Mouse (Mus musculus): ENCODE results near the gene Chn1.
"Not testable (repeated sequence)": the region's sequence is repeated elsewhere in the genome, so short reads cannot be mapped to it uniquely, and the experiment has no call there.

Gene Chn1

GRCm38 (mm10) chr2:73774786-73775682 is at the start of gene Chn1:
Chn1 (minus strand) TSS chr2:73775346.
- peak; percentile 41 for DNase-seq (ENCODE audit: low spot score)

DNA sequence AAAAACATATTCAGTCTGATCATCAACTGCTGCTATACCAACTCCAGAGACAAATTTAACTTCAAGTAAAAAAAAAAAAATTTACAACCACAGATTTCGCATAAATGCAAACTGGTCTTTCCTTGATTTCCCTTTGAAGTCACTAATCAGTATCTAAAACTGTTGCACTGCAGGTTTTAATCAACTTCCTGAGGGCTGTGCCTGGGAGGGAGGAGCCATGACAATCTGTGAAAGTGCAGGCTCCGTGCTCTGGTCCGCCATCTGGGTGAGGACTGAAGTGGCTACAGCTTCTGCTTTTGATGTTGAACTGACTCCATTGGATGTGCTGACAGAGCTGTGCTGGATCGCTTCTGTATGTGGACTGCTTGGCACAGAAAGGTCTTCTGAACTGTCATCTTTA is 43.6 kb upstream of the Chn1 start:
- DNase-seq (ENCODE audit: low spot score), result no peak

- no peak for DNase-seq (ENCODE audit: low spot score)
These were observed 32.5 kb upstream of the Chn1 start for GRCm38 (mm10) chr2:73807609-73808008.

DNA sequence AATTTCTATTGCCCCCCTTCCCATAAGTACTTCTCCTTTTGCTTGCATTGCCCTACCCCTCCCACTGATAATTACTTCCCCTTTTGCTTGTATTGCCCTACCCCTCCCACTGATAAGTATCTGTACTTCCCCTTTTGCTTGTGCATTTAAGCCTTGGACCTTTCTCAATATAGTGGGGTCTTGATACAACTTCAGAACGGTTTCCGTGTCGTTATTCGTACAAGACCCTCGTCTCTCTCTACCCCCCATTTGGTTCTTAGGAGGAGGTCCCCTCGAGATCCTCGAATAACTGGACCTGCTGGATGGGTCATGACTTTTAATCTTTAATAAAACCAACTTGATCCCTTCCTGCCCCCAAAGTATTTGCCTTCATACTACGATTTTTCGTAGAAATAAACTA is 25.0 kb upstream of the Chn1 start:
- not testable (repeated sequence) for DNase-seq (ENCODE audit: low spot score)

DNA sequence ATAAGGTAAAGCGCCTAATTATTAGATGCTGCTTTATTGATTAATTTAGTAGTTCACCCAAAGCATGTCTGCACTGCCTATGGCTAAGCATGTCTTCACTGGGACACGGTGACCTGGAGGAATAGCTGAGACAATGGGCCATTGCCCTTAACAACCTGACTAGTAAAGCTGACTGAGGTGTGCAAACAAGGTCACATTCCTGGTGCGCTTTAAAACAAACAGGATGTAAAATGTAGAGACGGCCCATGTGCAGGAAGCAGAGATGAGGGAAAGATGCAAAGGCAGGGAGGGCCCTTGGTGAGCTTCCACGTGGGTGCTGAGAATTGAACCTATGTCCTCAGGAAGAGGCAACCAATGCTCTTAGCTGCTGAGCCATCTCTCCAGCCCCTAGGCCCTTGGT is 23.6 kb upstream of the Chn1 start:
- no peak for DNase-seq (ENCODE audit: low spot score)

GRCm38 (mm10) chr2:73798136-73798535 is 23.0 kb upstream of the Chn1 start:
- no peak for DNase-seq (ENCODE audit: low spot score)

DNA sequence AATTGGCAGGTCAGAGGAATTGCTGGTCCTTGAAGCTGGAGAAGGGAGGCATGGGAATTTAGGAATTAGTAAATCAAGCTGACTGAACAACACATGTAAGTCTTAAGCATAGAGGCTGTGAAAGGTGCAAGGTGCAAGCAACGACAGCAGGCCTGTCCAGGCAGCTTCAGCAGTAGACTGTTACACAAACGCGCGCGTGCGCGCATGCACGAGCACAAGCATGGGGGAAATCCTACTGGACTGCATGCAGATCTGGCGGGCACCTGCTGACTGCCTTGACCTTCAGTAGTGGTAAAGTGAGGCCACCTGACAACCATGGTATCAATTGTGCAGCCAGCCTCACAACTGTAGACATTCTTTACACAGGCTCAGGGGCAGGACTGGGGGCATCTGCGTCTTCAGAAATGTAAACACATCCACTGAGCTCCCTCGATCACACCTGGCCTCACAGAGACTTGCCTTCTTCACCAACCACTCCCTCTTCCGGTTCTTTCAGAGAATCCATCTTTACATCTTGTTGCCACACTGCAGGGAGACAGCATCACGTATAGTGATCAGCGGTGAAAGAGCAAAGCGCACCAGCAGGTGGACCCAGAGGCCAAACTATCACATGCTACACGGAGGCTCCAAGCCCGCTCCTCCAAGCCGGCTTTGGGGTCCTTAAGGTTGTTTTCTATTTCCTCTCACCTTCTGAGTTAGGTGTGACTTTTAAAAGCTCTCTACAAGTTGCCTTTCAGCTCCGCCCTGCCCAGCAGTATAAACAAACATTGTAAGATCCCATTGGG is 16.9 kb upstream of the Chn1 start:
- DNase-seq (ENCODE audit: low spot score), result no peak

- DNase-seq (ENCODE audit: low spot score), result no peak
These were observed 15.2 kb upstream of the Chn1 start for GRCm38 (mm10) chr2:73790332-73790731.

- no peak for DNase-seq (ENCODE audit: low spot score)
These were observed 13.2 kb upstream of the Chn1 start for GRCm38 (mm10) chr2:73788395-73788794.

DNA sequence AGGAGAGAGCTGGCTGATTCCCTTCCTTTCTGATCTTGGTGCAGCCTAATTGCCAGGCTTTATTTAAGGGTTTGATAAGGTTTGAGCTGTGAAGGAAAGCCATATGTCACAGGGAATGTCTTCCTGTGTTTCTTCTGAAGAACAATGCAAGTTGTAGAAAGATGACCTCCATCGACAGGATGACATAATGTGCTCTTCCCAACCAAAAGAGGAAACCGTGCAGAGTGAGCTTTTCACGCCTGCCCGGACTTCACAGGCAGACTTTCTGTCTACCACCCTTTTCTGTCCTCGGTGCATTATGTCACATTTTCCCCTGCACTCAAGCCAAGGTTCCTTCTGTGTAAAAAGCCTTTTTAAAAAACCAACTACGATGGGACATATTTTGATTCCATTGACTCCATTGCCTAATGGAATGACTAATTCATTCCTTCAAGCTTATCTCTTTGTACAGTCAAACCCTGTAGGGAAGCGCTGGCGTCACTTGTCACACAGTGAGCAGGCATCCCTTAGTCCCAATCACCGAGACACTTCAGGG is 7.3 kb upstream of the Chn1 start:
- DNase-seq (ENCODE audit: low spot score), result no peak

DNA sequence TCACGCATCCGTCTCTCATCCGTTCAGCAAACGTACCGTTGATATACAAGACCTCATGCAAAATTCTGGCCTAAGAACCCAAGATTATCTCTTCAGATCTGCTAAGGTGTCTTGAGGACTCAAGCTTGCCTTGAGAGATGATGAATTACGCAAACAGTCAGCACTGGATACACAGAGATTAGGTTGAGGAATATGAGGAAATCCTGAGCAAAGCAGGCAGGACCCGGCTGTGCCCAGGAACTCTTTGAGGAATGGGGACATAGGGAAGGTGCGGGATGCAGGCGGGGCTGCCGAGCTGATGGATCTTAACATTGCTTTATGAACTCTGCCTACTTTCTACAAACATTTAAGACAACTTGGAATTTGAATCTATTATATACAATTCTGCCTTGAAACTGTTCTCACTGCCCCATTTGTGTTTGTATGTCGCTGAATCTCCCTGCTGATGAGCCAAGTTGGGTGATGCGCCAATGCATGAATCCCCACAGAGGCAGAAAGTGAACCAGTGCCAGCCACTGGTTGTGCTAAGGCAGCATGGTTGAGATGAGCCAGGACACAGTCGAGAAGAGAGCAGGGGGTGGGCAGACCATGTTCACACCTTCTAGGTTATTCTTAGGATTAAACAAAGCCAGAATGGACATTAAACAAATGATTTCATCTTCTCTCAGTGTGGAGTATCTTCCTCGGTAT is 5.3 kb upstream of the Chn1 start:
- DNase-seq (ENCODE audit: low spot score), result no peak

- DNase-seq (ENCODE audit: low spot score), result no peak
These were observed 4.7 kb upstream of the Chn1 start for GRCm38 (mm10) chr2:73779796-73780195.

- DNase-seq (ENCODE audit: low spot score), result no peak
These were observed 4.0 kb upstream of the Chn1 start for GRCm38 (mm10) chr2:73779016-73779595.

DNA sequence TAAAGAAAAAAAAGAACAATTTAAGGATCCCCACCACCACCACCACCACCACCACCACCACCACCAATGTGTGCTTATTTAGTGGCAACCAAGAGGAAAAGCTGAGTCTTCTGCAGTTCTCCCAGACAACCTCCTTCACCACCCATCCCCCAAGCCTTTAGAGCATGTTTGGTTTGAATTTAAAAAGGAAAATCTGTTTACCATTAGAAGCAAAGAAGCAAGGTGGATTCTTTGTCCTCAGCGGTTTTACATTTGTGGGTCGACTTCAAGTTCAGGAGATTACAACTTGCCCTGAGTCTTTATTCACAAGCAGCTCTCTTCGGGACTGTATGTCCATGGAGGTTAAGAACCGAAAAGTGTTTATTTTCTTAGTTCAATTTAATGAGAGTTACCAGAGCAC is 1.8 kb upstream of the Chn1 start:
- no peak for DNase-seq (ENCODE audit: low spot score)

- DNase-seq (ENCODE audit: low spot score), result no peak
These were observed 651 bp upstream of the Chn1 start for GRCm38 (mm10) chr2:73775683-73776310.

GRCm38 (mm10) chr2:73772945-73773344 is 2.2 kb downstream of the Chn1 start:
- DNase-seq (ENCODE audit: low spot score), result no peak

- DNase-seq (ENCODE audit: low spot score), result no peak
These were observed 6.5 kb downstream of the Chn1 start for GRCm38 (mm10) chr2:73768669-73769068.

DNA sequence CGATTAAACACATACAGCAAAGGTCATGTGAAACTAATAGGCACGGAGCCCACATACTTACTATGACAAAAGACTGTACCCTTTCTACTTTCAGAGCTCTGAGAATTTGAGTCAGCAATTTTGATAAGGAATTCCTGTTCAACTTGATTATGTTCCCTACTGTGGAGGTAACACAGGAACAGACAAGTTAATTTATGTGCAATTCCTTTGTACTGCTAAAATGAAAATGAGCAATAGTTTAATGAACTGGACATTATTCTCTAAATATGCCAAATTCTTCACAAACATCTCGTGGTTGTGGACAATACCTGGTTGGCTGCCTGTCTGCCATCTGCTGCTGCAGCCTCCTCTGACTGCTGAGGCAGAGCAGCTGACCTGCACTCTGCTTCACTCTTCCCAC is 11.6 kb downstream of the Chn1 start:
- no peak for DNase-seq (ENCODE audit: low spot score)

DNA sequence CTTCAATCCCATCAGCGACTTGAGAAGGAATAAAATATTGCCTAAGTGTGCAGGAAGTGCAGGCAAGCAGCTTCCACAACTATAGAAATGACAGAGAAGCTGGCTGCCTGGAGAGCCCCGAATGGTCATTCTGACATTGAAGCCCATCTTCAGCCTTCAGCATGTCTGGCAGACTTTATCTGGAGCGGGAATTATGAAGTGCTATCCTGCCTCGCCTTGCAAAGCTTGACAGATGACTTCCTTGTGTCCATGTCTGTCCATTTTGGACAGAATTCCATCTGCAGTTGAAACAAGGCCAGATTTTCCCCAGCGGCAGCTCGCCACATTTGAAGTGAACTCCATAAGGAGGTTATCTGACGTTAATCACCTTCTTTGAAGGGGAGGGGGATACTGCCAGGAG is 15.2 kb downstream of the Chn1 start:
- DNase-seq (ENCODE audit: low spot score), result no peak

GRCm38 (mm10) chr2:73759027-73759426 is 16.1 kb downstream of the Chn1 start:
- DNase-seq (ENCODE audit: low spot score), result no peak

- no peak for DNase-seq (ENCODE audit: low spot score)
These were observed 27.8 kb downstream of the Chn1 start for GRCm38 (mm10) chr2:73747297-73747696.

GRCm38 (mm10) chr2:73746375-73746770 is 28.8 kb downstream of the Chn1 start:
- DNase-seq (ENCODE audit: low spot score), result no peak
